Mouse (Mus musculus) forebrain, embryonic 10.5 days (tissue): ENCODE data around the gene Slco3a1. TPM values are rescaled to one million over a fixed set of nuclear protein-coding genes. Genes with fewer than 3 reads are reported as not detected.

Experiments used
- DNase-seq: peaks from one replicate; pipeline ENCODE4 v3.0.0-alpha.2; 2017; ENCODE audit warnings: low spot score; ENCODE audit errors: extremely low spot score
- H3K27ac ChIP-seq: fragments of 300-500 bp; sonication (generic); 2 replicates; pipeline ENCODE4 v1.5.1; 2016; ENCODE audit warnings: mild to moderate bottlenecking
- H3K27me3 ChIP-seq: fragments of 300-500 bp; sonication (generic); 2 replicates; pipeline ENCODE4 v1.6.1; 2016; ENCODE audit warnings: mild to moderate bottlenecking; ENCODE audit not compliant: poor library complexity, severe bottlenecking
- H3K36me3 ChIP-seq: fragments of 300-500 bp; sonication (generic); replicated peaks from 2 replicates; pipeline ENCODE4 v1.6.1; 2016; ENCODE audit warnings: mild to moderate bottlenecking, moderate library complexity
- H3K4me1 ChIP-seq: fragments of 300-500 bp; sonication (generic); 2 replicates; pipeline ENCODE4 v1.6.1; 2016
- H3K4me3 ChIP-seq: fragments of 300-500 bp; sonication (generic); 2 replicates; pipeline ENCODE4 v1.5.1; 2016; ENCODE audit warnings: mild to moderate bottlenecking, moderate library complexity
- H3K9me3 ChIP-seq: fragments of 300-500 bp; sonication (generic); 2 replicates; pipeline ENCODE4 v1.6.1; 2016; ENCODE audit warnings: mild to moderate bottlenecking, moderate library complexity
- WGBS: fragments of 180-500 bp; shearing (Covaris S2); methylation state at CpG from one replicate; pipeline ENCODE4 v1.1.7; 2016; 5-methylcytosine and 5-hydroxymethylcytosine counted together
- polyA plus RNA-seq: library from polyadenylated mRNA; unstranded; fragments of >200 nt; fragmentation: Nextera tagmentation; extraction: Ambion mirVana; gene quantifications from 2 replicates; pipeline ENCODE4 v1.2.1, GENCODE M21; 2016

Gene Slco3a1
- polyA plus RNA-seq, 1 experiment from 2014 or later = 4.9 TPM

DNA sequence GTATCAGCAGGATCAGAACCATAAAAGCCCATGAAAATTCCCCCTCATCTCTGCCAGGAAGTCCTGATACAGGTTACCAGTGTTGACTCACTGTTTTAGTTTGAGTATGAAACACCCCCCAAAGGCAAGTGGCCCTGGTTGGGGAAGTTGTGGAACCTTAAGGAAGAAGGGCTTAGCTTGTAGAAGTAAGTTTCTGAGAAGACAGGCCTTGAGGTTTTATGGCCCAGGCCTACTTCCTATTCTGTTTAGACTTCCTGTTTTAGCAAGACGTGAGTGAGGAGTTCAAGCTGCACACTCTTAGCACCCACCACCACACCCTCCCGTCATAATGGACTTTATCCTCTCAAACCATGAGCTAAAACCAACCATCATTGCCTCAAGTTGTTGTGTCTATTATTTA, 57.4 kb downstream of the Slco3a1 start:
- no peak overlapping the region for H3K27ac ChIP-seq
- H3K36me3 ChIP-seq = no peaks in the 10 kb centered on the region
- peaks cover 8% of the 10 kb centered on the region for H3K4me1 ChIP-seq
- H3K9me3 ChIP-seq = no peaks in the 10 kb centered on the region
- no peak overlapping the region for H3K4me3 ChIP-seq
- 85% methylated on average over 2 of the region's 2 CpGs for WGBS
- H3K27me3 ChIP-seq = peaks cover 65% of the 10 kb centered on the region
- no peak for DNase-seq

DNA sequence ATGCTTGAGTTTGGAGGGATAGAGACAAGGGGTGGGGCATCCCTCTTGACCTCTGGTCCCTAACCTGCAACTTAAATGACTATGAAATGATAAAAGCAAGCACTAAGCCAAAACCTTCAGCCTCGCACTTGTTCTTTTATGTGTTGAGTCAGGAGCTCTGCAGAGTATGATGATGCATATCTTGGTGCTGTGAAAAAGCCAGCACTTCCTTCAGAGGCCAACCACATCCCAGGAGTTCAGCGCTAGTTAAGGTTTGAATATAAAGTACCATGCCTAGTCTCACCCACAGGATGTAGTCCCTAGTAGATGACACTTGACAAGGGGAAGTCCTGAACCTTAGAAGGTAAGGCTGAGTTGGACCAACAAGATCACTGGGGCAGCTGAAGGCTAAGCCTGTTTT, 59.1 kb downstream of the Slco3a1 start:
- no peaks in the 10 kb centered on the region for H3K9me3 ChIP-seq
- peaks cover 55% of the 10 kb centered on the region for H3K27me3 ChIP-seq
- no peak for DNase-seq
- no peak overlapping the region for H3K27ac ChIP-seq
- 94% methylated on average over 2 of the region's 2 CpGs for WGBS
- H3K4me3 ChIP-seq = no peak overlapping the region
- H3K36me3 ChIP-seq = no peaks in the 10 kb centered on the region
- H3K4me1 ChIP-seq = no peaks in the 10 kb centered on the region

DNA sequence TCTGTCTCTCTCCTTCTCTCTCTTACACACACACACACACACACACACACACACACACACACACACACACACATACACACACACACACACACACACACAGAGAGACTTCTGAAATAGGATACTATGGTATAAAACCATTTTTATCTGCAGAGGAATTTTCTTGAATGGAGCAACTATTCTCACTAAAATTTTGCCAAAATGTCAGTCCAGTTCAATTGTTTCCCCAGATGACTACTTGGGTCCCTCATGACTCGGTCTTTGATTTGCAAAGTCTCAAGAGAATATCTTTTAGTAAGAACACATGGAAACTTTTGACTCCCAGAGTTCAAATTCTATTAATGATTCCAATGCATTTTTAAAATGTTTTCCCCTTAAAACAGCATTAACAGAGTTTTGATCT, 60.8 kb downstream of the Slco3a1 start:
- Histone ChIP-seq H3K4me1 (no peaks in the 10 kb centered on the region), H3K27me3 (peaks cover 38% of the 10 kb centered on the region), H3K4me3 (no peak overlapping the region), H3K27ac (no peak overlapping the region), H3K9me3 (no peaks in the 10 kb centered on the region), H3K36me3 (no peaks in the 10 kb centered on the region)
- WGBS = 90% methylated on average over 1 of the region's 1 CpGs
- no peak for DNase-seq

DNA sequence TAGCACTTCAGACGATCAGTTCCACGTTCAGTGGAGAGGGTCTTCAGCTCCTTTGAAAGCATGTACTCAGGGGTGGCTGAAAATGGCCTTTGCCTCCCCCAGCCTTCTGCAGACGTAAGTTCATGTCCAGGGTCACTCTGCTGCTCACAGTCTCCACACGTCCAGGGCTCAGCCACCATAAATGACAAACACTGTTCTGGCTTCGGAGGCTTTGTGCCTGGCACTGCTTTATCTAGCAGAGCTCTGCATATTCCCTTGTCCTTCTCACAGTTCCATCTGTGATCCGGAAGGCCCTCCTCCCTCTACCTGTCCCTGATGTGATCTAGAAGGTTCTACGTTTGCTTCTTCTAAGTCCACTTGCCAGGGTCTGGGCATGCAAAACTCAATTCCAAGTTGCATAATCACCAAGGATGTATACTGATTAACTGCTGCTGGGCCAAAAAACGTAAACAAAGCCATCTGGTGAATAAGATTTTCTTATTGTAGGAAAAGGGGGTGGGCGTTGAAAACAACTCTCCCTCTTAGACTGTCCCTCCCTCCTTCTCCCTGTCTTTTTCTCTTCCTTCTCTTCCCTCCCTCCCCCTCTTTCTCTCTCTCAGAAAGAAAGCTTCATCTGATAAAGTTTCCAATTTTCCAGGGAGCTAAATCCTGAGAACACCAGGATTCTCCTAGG, 62.8 kb downstream of the Slco3a1 start:
- Histone ChIP-seq H3K4me3 (no peak overlapping the region), H3K27me3 (peaks cover 19% of the 10 kb centered on the region), H3K9me3 (no peaks in the 10 kb centered on the region), H3K27ac (no peak overlapping the region), H3K36me3 (no peaks in the 10 kb centered on the region), H3K4me1 (no peaks in the 10 kb centered on the region)
- 85% methylated on average over 9 of the region's 9 CpGs for WGBS
- DNase-seq = no peak

DNA sequence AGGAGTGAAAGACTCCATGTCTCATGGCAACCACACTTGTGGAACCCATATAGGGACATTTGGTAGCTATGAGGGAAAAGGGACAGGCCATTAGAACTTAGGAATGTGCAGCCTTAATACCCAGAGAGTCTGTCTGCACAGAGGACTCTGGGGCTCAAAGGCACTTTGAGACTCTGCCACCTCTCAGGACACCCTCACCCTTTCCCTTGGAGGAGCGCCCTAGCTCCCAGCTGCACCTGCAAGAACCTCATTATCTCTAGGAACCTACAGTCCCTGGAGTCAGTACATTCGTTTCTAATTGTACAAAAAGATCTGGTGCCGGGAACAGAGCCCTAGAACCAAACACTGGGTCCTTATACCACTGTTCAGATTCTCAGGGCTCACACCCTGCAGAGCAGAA, 66.4 kb downstream of the Slco3a1 start:
- Histone ChIP-seq H3K4me3 (no peak overlapping the region), H3K4me1 (no peaks in the 10 kb centered on the region), H3K27ac (no peak overlapping the region), H3K27me3 (no peaks in the 10 kb centered on the region), H3K9me3 (no peaks in the 10 kb centered on the region), H3K36me3 (no peaks in the 10 kb centered on the region)
- whole genome bisulfite sequencing = 90% methylated on average over 3 of the region's 3 CpGs
- DNase-seq = no peak

DNA sequence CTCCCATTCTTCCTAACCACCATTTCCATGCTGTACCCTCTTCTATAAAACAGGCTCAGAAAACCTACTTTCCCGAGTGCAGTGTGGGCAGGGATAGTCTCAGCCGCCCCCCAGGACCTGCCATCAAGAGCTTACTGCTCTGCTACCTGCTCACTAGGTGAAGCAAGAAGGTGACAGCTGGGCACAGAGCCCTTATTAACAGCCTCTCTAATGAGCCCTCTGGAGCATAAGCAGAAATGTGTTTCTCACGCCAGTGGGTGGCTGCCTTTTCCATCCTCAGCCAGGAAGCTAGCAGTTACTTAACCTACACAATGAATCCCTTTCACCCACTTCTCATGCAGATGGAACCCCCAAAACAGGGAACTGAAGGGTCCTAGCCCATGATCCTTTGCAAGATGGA, 66.9 kb downstream of the Slco3a1 start:
- Histone ChIP-seq H3K9me3 (no peaks in the 10 kb centered on the region), H3K27me3 (no peaks in the 10 kb centered on the region), H3K36me3 (no peaks in the 10 kb centered on the region), H3K4me1 (no peaks in the 10 kb centered on the region), H3K4me3 (no peak overlapping the region), H3K27ac (no peak overlapping the region)
- no peak for DNase-seq
- WGBS = 84% methylated on average over 3 of the region's 3 CpGs

DNA sequence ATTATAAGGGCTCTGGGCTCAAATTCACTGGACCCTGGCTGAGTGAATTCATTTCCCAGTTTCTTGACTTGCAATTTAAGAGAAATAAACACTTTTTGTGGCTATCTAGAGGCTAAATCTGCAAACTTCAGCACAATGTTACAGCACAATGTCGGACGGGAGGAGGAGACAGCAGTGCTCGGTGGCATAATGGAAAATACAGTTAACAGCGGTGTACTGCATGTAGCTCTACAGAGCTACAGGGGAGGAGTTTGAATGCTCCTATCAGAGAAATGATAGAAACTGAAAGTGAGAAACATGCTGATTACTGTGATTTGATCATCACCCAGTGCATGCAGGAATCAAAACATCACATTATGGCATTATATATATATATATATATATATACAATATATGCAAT, 68.5 kb downstream of the Slco3a1 start:
- 92% methylated on average over 4 of the region's 4 CpGs for WGBS
- Histone ChIP-seq H3K27ac (no peak overlapping the region), H3K4me1 (no peaks in the 10 kb centered on the region), H3K4me3 (no peak overlapping the region), H3K9me3 (no peaks in the 10 kb centered on the region), H3K27me3 (no peaks in the 10 kb centered on the region), H3K36me3 (no peaks in the 10 kb centered on the region)
- DNase-seq = no peak

DNA sequence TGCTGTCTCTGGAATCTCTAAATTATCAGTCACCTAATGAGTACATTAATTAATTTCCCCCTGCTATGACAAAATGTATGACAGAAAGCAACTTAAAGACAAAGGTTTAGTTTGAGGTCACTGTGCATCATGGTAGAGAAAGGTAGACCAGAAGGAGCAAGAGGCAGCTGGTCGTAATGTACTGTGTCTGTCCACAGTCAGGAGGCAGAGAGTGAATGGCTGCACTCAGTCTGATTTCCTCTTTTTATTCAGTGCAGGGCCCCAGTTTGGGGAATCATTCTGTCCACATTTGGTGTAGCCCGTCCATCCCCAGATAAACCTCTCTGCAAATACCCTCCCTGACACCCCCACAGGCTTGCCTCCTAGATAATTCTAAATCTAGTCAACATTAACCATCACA, 68.9 kb downstream of the Slco3a1 start:
- Histone ChIP-seq H3K4me1 (peaks cover 3% of the 10 kb centered on the region; the same call in 1 of the 2 replicates), H3K27me3 (no peaks in the 10 kb centered on the region), H3K36me3 (no peaks in the 10 kb centered on the region), H3K27ac (no peak overlapping the region), H3K9me3 (no peaks in the 10 kb centered on the region), H3K4me3 (no peak overlapping the region)
- 87% methylated on average over 2 of the region's 2 CpGs for WGBS
- DNase-seq = no peak

DNA sequence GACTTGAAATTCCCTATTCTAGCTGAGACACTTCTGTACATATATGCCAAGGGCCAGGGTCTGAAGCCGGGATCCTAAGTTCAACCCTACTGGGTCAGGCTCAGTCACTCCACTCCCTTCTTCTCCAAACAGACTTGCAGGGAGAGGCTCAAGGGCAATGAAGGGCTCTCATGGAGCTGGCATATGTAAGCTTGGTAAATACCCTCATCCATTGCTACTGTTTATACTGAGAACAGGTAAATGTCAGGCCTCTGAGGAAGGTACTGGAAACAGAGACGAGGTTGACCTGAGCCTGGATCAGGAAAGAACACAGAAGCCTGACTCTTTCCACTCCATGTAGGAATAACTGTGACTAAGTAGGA, 70.6 kb downstream of the Slco3a1 start:
- Histone ChIP-seq H3K4me1 (peaks cover 6% of the 10 kb centered on the region; the same call in 1 of the 2 replicates), H3K9me3 (no peaks in the 10 kb centered on the region), H3K4me3 (no peak overlapping the region), H3K27me3 (no peaks in the 10 kb centered on the region), H3K27ac (no peak overlapping the region), H3K36me3 (no peaks in the 10 kb centered on the region)
- 98% methylated on average over 2 of the region's 2 CpGs for WGBS
- DNase-seq = no peak

DNA sequence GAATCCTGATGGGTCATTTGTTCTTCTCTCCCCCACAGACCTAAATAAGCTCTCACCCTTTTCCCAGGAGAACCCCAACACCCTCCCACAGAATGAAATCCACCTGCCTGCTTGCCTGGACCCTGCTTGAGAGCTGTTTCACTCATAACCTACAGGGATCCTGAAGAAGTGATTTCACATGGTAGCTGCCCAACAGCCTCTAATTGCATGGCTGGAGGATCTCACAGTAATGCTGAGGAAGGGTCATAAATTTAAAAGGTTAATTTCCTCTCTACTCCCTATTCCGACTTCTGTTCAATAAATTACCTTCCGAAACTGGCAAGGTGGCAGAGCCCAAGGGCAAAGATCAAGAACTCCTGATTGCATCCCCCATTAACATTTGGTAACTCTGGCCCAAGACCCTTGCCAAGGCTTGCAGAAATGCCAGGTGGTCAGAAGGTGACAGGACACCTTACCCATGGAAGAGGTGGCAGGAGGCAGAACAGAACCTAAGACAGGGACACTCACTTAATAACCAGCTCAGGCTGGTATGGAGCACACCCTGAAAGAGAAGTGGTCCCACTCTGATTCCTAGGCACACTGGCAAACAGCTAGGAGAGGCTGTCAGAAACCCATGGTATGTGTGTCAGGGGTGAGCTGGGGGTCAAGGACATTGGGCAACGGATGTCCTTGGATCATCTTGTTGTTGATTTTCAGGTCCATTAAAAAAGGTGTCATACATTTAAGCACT, 71.1 kb downstream of the Slco3a1 start:
- Histone ChIP-seq H3K4me1 (peaks cover 6% of the 10 kb centered on the region; the same call in 1 of the 2 replicates), H3K27ac (no peak overlapping the region), H3K9me3 (no peaks in the 10 kb centered on the region), H3K36me3 (no peaks in the 10 kb centered on the region), H3K27me3 (no peaks in the 10 kb centered on the region), H3K4me3 (no peak overlapping the region)
- WGBS = 95% methylated on average over 3 of the region's 3 CpGs
- DNase-seq = no peak

DNA sequence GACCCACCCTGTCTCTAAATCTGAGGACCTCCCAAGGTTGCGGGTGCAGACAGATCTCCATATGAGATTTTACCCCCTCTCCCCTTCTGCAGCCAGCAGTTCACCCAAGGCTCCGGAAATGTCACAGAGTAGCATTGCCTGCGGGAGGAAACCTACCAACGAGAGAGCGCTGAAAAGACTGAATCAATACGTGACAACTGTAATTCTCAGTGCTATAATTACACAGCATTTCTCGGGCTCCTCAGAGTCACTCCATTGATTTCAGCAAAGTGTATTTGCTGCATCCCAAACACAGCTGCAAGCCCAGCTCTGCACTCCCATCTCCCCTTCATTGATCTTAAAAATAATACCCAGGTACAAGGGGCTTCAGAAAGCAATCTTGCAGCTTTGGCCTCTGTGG, 82.8 kb downstream of the Slco3a1 start:
- no peak for DNase-seq
- H3K36me3 ChIP-seq = no peaks in the 10 kb centered on the region
- H3K9me3 ChIP-seq = no peaks in the 10 kb centered on the region
- no peak overlapping the region for H3K4me3 ChIP-seq
- H3K27me3 ChIP-seq = no peaks in the 10 kb centered on the region
- H3K4me1 ChIP-seq = peaks cover 3% of the 10 kb centered on the region; the same call in 1 of the 2 replicates
- WGBS = 83% methylated on average over 7 of the region's 7 CpGs
- H3K27ac ChIP-seq = no peak overlapping the region

DNA sequence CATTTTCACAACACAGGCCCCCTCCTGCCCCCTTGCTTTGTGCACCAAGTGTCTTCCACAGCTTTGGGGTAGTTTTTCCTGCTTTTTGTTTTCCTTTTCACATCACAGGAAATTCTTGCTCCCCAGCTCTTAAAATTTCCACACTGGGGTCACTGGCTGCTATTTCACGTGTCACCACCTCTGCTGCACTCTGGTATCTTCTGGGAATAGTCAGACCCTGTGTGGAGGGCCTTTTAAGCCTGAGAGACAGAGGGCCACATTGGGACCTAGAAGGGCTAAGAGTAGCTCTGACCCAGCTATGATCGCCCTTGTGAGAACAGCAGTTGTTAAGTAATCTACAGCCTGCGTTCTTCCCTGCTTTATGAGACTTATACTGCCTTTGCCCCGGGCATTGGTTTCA, 87.7 kb downstream of the Slco3a1 start:
- no peak overlapping the region for H3K4me3 ChIP-seq
- no peaks in the 10 kb centered on the region for H3K36me3 ChIP-seq
- no peak for DNase-seq
- H3K9me3 ChIP-seq = no peaks in the 10 kb centered on the region
- no peaks in the 10 kb centered on the region for H3K27me3 ChIP-seq
- H3K27ac ChIP-seq = no peak overlapping the region
- H3K4me1 ChIP-seq = peaks cover 12% of the 10 kb centered on the region
- 84% methylated on average over 4 of the region's 4 CpGs for WGBS

DNA sequence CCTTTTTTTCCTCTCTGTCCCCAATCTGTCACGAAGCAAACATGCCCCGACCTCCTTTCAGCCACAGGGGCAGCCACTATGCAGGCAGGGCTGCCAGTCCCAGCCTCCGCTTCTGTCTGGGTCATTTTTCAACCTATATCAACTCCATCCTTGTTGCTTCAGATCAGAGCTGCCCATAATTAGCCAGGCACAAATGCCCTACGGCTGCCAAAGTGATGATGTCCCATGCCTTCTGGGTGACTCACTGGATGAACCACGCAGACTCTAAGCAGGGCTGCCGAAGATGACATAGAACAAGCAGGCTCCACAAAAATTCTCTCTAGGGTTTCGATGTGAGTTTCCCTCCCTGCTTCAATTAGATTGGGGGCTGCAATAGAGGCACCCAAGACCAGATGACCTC, 89.9 kb downstream of the Slco3a1 start:
- H3K4me3 ChIP-seq = no peak overlapping the region
- no peak overlapping the region for H3K27ac ChIP-seq
- H3K36me3 ChIP-seq = no peaks in the 10 kb centered on the region
- no peak for DNase-seq
- H3K27me3 ChIP-seq = no peaks in the 10 kb centered on the region
- H3K9me3 ChIP-seq = no peaks in the 10 kb centered on the region
- peaks cover 15% of the 10 kb centered on the region for H3K4me1 ChIP-seq
- 88% methylated on average over 7 of the region's 7 CpGs for WGBS
